Mouse (Mus musculus) heart, embryonic 12.5 days (tissue): ENCODE results near the gene 4933436I01Rik. TPM values are rescaled to one million over a fixed set of nuclear protein-coding genes. Genes with fewer than 3 reads are reported as not detected.

Experiments used
- ATAC-seq: fragments of 200-750 bp; cut with Nextera tagmentation; 2 replicates; pipeline ENCODE4 v1.8.0; 2017; ENCODE audit warnings: moderate TSS enrichment, moderate library complexity; ENCODE audit not compliant: insufficient number of reproducible peaks, low FRiP score
- H3K27ac ChIP-seq: fragments of 300-500 bp; sonication (generic); 2 replicates; pipeline ENCODE4 v1.5.1; 2016; ENCODE audit warnings: mild to moderate bottlenecking, moderate library complexity; ENCODE audit not compliant: poor library complexity, severe bottlenecking
- H3K27me3 ChIP-seq: fragments of 300-500 bp; sonication (generic); replicated peaks from 2 replicates; pipeline ENCODE4 v1.6.1; 2016; ENCODE audit warnings: mild to moderate bottlenecking, moderate library complexity
- H3K36me3 ChIP-seq: fragments of 300-500 bp; sonication (generic); 2 replicates; pipeline ENCODE4 v1.6.1; 2016; ENCODE audit warnings: mild to moderate bottlenecking, moderate library complexity
- H3K4me1 ChIP-seq: fragments of 300-500 bp; sonication (generic); replicated peaks from 2 replicates; pipeline ENCODE4 v1.6.1; 2016; ENCODE audit warnings: mild to moderate bottlenecking
- H3K4me2 ChIP-seq: fragments of 300-500 bp; sonication (generic); 2 replicates; pipeline ENCODE4 v1.6.1; 2016; ENCODE audit warnings: mild to moderate bottlenecking, moderate library complexity
- H3K4me3 ChIP-seq: fragments of 300-500 bp; sonication (generic); 2 replicates; pipeline ENCODE4 v1.5.1; 2016; ENCODE audit warnings: mild to moderate bottlenecking
- H3K9ac ChIP-seq: fragments of 300-500 bp; sonication (generic); 2 replicates; pipeline ENCODE4 v1.6.1; 2016; ENCODE audit warnings: mild to moderate bottlenecking, moderate library complexity
- H3K9me3 ChIP-seq: fragments of 300-500 bp; sonication (generic); replicated peaks from 2 replicates; pipeline ENCODE4 v1.6.1; 2016; ENCODE audit warnings: mild to moderate bottlenecking, moderate library complexity
- WGBS: fragments of 180-500 bp; shearing (Covaris S2); methylation state at CpG from one replicate; pipeline ENCODE4 v1.1.7; 2016; 5-methylcytosine and 5-hydroxymethylcytosine counted together
- polyA plus RNA-seq: library from polyadenylated mRNA; unstranded; fragments of >200 nt; fragmentation: Nextera tagmentation; extraction: Ambion mirVana; gene quantifications from 2 replicates; pipeline ENCODE4 v1.2.1, GENCODE M21; 2016

The 4933436I01Rik gene
- not detected in 2 replicates for polyA plus RNA-seq

- no peaks in the 10 kb centered on the region for H3K36me3 ChIP-seq
- H3K4me2 ChIP-seq = no peak within 1 kb of the TSS
- ATAC-seq = no peak
- H3K4me3 ChIP-seq = no peak within 1 kb of the TSS
- H3K9me3 ChIP-seq = no peaks in the 10 kb centered on the region
- WGBS = 48% methylated on average over 1 of the region's 1 CpGs
- no peaks in the 10 kb centered on the region for H3K4me1 ChIP-seq
- H3K9ac ChIP-seq = no peak within 1 kb of the TSS
- H3K27ac ChIP-seq = no peak within 1 kb of the TSS
- H3K27me3 ChIP-seq = no peaks in the 10 kb centered on the region
Measured at GRCm38 (mm10) chrX:67921350-67921749, at the start of gene 4933436I01Rik. Gene 4933436I01Rik (minus strand): TSS chrX:67921450.

- no peak overlapping the region for H3K4me3 ChIP-seq
- H3K27ac ChIP-seq = no peak overlapping the region
- H3K4me1 ChIP-seq = no peaks in the 10 kb centered on the region
- H3K9me3 ChIP-seq = no peaks in the 10 kb centered on the region
- H3K4me2 ChIP-seq = no peak overlapping the region
- H3K36me3 ChIP-seq = no peaks in the 10 kb centered on the region
- WGBS = 14% methylated on average over 1 of the region's 1 CpGs
- no peaks in the 10 kb centered on the region for H3K27me3 ChIP-seq
- no peak overlapping the region for H3K9ac ChIP-seq
- no peak for ATAC-seq
Measured at GRCm38 (mm10) chrX:67924769-67925470, 3.7 kb upstream of the 4933436I01Rik start.

GRCm38 (mm10) chrX:67883406-67883805 lies 37.8 kb downstream of the 4933436I01Rik start:
- Histone ChIP-seq H3K27ac (no peak overlapping the region), H3K4me2 (no peak overlapping the region), H3K4me1 (no peaks in the 10 kb centered on the region), H3K4me3 (no peak overlapping the region), H3K36me3 (no peaks in the 10 kb centered on the region), H3K9ac (no peak overlapping the region), H3K27me3 (no peaks in the 10 kb centered on the region), H3K9me3 (no peaks in the 10 kb centered on the region)
- WGBS = 72% methylated on average over 3 of the region's 3 CpGs
- ATAC-seq = no peak

Other genes starting within 250 kb of the 4933436I01Rik start
- gene Gm1140, start 227.9 kb downstream of the 4933436I01Rik start, polyA plus RNA-seq = not detected in 2 replicates
- gene Gm14692, start 225.8 kb downstream of the 4933436I01Rik start, polyA plus RNA-seq = not detected in 2 replicates